Mouse (Mus musculus): ENCODE measurements around the gene Rgl1. TPM values are rescaled to one million over a fixed set of nuclear protein-coding genes. Genes with fewer than 3 reads are reported as not detected.

Gene Rgl1
- polyA plus RNA-seq, 1 experiment from 2014 or later: 23.0 TPM

GRCm38 (mm10) chr1:152618896-152619295, 147.3 kb downstream of the Rgl1 start:
- DNase-seq (ENCODE audit: low spot score) (no peak), ATAC-seq (ENCODE audit: low FRiP score, low TSS enrichment) (no peak)
- H3K27me3 ChIP-seq (ENCODE audit: control insufficient read depth, insufficient read depth, low read length): no peaks in the 10 kb centered on the region
- H3K9ac ChIP-seq (ENCODE audit: low read length): no peak overlapping the region
- H3K27ac ChIP-seq (replicated peaks): no peak overlapping the region
- TF ChIP-seq CTCF (IDR thresholded peaks at IDR 0.05; ENCODE audit: low read depth) (no peak), EP300 (optimal IDR thresholded peaks at IDR 0.05) (no peak)
- H3K36me3 ChIP-seq (ENCODE audit: control insufficient read depth, insufficient read depth, low read length): no peaks in the 10 kb centered on the region
- H3K4me1 ChIP-seq (replicated peaks; ENCODE audit: control insufficient read depth, insufficient read depth): no peaks in the 10 kb centered on the region; the same call in none of the 2 replicates
- H3K4me3 ChIP-seq (ENCODE audit: low read depth, low read length): no peak overlapping the region
- H3K9me3 ChIP-seq (ENCODE audit: control insufficient read depth, low read length): 0 out of 2 replicates have a peak, but pooled peaks cover 5% of the 10 kb centered on the region
- WGBS: 71% methylated on average over 3 of the region's 3 CpGs
- H3K4me2 ChIP-seq (replicated peaks; ENCODE audit: low read depth): no peak overlapping the region

- no peak for ATAC-seq (ENCODE audit: low FRiP score, low TSS enrichment)
- Histone ChIP-seq H3K36me3 (ENCODE audit: control insufficient read depth, insufficient read depth, low read length) (no peaks in the 10 kb centered on the region), H3K27ac (replicated peaks) (no peak overlapping the region), H3K4me3 (ENCODE audit: low read depth, low read length) (no peak overlapping the region), H3K27me3 (ENCODE audit: control insufficient read depth, insufficient read depth, low read length) (no peaks in the 10 kb centered on the region), H3K4me2 (replicated peaks; ENCODE audit: low read depth) (no peak overlapping the region), H3K9me3 (ENCODE audit: control insufficient read depth, low read length) (0 out of 2 replicates have a peak, but pooled peaks cover 5% of the 10 kb centered on the region), H3K9ac (ENCODE audit: low read length) (no peak overlapping the region), H3K4me1 (replicated peaks; ENCODE audit: control insufficient read depth, insufficient read depth) (no peaks in the 10 kb centered on the region; the same call in none of the 2 replicates)
- WGBS: 55% methylated on average over 1 of the region's 1 CpGs
- no peak for DNase-seq (ENCODE audit: low spot score)
- TF ChIP-seq CTCF (IDR thresholded peaks at IDR 0.05; ENCODE audit: low read depth) (peak; percentile 62), EP300 (optimal IDR thresholded peaks at IDR 0.05) (no peak)
These were observed 147.8 kb downstream of the Rgl1 start for GRCm38 (mm10) chr1:152618381-152618780.

- ATAC-seq (ENCODE audit: low FRiP score, low TSS enrichment): no peak
- TF ChIP-seq CTCF (IDR thresholded peaks at IDR 0.05; ENCODE audit: low read depth) (no peak), EP300 (optimal IDR thresholded peaks at IDR 0.05) (no peak)
- Histone ChIP-seq H3K4me3 (ENCODE audit: low read depth, low read length) (no peak overlapping the region), H3K27ac (replicated peaks) (no peak overlapping the region; the same call in 1 of the 2 replicates), H3K9me3 (ENCODE audit: control insufficient read depth, low read length) (0 out of 2 replicates have a peak, but pooled peaks cover 5% of the 10 kb centered on the region), H3K36me3 (ENCODE audit: control insufficient read depth, insufficient read depth, low read length) (no peaks in the 10 kb centered on the region), H3K4me2 (replicated peaks; ENCODE audit: low read depth) (no peak overlapping the region), H3K27me3 (ENCODE audit: control insufficient read depth, insufficient read depth, low read length) (no peaks in the 10 kb centered on the region), H3K4me1 (replicated peaks; ENCODE audit: control insufficient read depth, insufficient read depth) (no peaks in the 10 kb centered on the region; the same call in none of the 2 replicates), H3K9ac (ENCODE audit: low read length) (no peak overlapping the region)
- WGBS: 47% methylated on average over 10 of the region's 10 CpGs
- no peak for DNase-seq (ENCODE audit: low spot score)
These were observed 148.3 kb downstream of the Rgl1 start for GRCm38 (mm10) chr1:152617745-152618342.

GRCm38 (mm10) chr1:152616777-152617057, 149.4 kb downstream of the Rgl1 start:
- Histone ChIP-seq H3K4me2 (replicated peaks; ENCODE audit: low read depth) (no peak overlapping the region), H3K4me1 (replicated peaks; ENCODE audit: control insufficient read depth, insufficient read depth) (no peaks in the 10 kb centered on the region; the same call in none of the 2 replicates), H3K27ac (replicated peaks) (no peak overlapping the region), H3K9me3 (ENCODE audit: control insufficient read depth, low read length) (0 out of 2 replicates have a peak, but pooled peaks cover 5% of the 10 kb centered on the region), H3K4me3 (ENCODE audit: low read depth, low read length) (no peak overlapping the region), H3K9ac (ENCODE audit: low read length) (no peak overlapping the region), H3K27me3 (ENCODE audit: control insufficient read depth, insufficient read depth, low read length) (no peaks in the 10 kb centered on the region), H3K36me3 (ENCODE audit: control insufficient read depth, insufficient read depth, low read length) (no peaks in the 10 kb centered on the region)
- TF ChIP-seq CTCF (IDR thresholded peaks at IDR 0.05; ENCODE audit: low read depth) (no peak), EP300 (optimal IDR thresholded peaks at IDR 0.05) (no peak)
- DNase-seq (ENCODE audit: low spot score): no peak
- no peak for ATAC-seq (ENCODE audit: low FRiP score, low TSS enrichment)

- Histone ChIP-seq H3K36me3 (ENCODE audit: control insufficient read depth, insufficient read depth, low read length) (no peaks in the 10 kb centered on the region), H3K4me1 (replicated peaks; ENCODE audit: control insufficient read depth, insufficient read depth) (no peaks in the 10 kb centered on the region; the same call in none of the 2 replicates), H3K4me2 (replicated peaks; ENCODE audit: low read depth) (no peak overlapping the region), H3K9me3 (ENCODE audit: control insufficient read depth, low read length) (0 out of 2 replicates have a peak, but pooled peaks cover 5% of the 10 kb centered on the region), H3K27ac (replicated peaks) (no peak overlapping the region), H3K9ac (ENCODE audit: low read length) (no peak overlapping the region), H3K27me3 (ENCODE audit: control insufficient read depth, insufficient read depth, low read length) (no peaks in the 10 kb centered on the region), H3K4me3 (ENCODE audit: low read depth, low read length) (no peak overlapping the region)
- DNase-seq (ENCODE audit: low spot score) (no peak), ATAC-seq (ENCODE audit: low FRiP score, low TSS enrichment) (no peak)
- 75% methylated on average over 10 of the region's 10 CpGs for WGBS
- no peak for TF ChIP-seq EP300 (optimal IDR thresholded peaks at IDR 0.05)
- no peak for TF ChIP-seq CTCF (IDR thresholded peaks at IDR 0.05; ENCODE audit: low read depth)
These were observed 150.0 kb downstream of the Rgl1 start for GRCm38 (mm10) chr1:152615987-152616776.

All from stomach, postnatal 0 days (tissue).